Mouse (Mus musculus) CD4-positive, CD25-positive, alpha-beta regulatory T cell, adult 2 months (primary cell): ENCODE data around the gene Tbx10.
"Not testable (repeated sequence)": the region's sequence is repeated elsewhere in the genome, so short reads cannot be mapped to it uniquely, and the experiment has no call there.

Experiments used
- DNase-seq: peaks from one replicate; pipeline ENCODE4 v3.0.0-alpha.2; 2012; ENCODE audit warnings: low read depth, low spot score

The Tbx10 gene

DNA sequence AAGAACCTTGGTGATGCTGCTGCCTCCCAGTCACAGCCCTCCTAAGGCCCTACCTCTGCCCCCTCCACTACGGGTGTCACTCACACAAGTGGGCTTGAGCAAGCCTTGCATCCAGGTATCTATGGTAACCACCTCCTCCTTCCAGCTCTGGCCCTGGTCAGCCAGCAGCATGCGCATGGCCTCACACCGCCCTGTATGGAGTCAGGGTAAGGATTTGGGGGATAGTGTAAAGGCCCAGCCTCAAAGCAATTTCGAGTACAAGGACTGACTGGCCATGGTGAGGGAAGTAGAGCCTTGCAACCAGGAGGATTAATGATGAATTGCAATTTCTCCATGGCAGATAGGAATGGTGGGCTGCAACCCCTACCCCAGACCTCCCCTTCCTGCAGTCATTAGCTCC is 48.9 kb downstream of the Tbx10 start:
- not testable (repeated sequence) for DNase-seq

DNA sequence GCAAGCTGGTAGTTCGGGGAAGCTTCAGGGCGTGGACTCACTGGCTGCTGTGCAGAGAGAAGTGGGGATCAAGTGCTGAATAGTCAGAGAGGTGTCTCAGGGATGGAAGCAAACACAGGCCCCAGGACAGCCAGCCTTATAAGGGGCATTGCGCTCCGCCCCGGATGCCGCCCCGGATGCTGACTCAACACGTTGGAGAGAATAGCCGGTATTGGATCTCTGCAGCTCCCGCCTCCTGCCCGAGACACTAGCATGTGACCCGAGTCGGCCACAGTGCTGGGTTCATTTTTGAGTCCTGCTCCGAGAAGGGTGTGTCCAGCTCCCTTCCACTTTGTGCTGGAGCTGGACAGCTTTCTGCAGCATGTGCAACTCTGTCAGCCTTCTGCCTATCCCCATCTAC is 49.6 kb downstream of the Tbx10 start:
- DNase-seq: no peak

DNA sequence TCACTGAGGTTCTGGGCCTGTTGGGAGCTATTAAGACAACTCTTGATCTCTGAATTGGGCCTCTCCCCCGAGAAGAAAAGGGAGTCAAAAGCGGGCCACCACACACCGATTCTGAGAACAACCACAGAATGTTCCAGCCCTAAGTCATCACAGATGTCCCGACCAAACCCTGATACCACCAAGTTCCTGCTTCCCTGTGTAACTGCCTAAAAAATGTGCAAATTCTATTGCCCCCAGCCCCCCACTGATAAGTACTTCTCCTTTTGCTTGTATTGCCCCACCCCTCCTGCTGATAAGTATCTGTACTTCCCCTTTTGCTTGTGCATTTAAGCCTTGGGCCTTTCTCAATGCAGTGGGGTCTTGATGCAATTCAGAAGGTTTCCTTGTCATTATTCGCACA is 51.6 kb downstream of the Tbx10 start:
- not testable (repeated sequence) for DNase-seq

DNA sequence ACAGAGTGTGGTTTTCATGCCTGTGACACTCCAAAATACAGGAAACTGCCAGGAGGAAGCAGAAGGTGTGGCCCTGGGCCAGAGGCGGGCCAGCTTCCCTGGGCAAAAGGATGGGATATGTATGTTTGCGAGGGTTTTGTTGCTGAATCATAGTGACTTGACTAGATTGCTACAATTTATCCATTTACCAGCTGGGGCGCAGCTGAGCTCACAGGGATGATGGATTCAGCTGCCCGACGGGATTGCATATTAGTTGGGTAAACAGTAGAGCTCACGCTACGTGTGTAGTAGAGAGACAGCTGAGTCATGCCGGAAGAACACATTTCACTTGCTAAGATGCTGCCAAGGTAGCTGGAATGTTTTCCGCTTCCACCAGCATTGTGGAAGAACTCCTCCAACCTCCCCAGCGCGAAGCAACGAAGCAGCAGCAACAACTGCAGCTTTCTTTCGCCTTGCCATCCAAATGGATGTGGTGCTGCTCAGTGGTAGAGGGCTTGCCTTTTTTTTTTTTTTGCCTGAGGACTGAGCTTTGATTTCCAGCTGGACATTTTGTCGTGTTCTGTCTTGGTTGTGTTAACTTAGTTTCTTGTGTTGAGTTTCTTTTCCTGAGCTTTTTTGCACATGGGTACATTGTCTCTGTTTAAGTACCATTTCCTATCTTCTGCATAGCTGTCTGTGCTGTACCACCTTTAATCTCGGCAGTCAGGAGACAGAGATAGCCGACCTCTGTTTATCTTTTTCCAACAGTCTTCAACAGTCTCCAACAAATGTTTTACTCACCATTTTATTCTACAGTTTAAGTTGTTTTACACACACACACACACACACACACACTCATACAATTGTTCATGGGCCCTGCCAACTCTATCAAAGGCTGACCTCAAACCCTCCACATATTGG is 53.7 kb downstream of the Tbx10 start, which contains the start of gene Gstp2:
TSS of gene Gstp2 (minus strand) at position 58 of the 900 bp plus-strand sequence.
- DNase-seq: no peak

DNA sequence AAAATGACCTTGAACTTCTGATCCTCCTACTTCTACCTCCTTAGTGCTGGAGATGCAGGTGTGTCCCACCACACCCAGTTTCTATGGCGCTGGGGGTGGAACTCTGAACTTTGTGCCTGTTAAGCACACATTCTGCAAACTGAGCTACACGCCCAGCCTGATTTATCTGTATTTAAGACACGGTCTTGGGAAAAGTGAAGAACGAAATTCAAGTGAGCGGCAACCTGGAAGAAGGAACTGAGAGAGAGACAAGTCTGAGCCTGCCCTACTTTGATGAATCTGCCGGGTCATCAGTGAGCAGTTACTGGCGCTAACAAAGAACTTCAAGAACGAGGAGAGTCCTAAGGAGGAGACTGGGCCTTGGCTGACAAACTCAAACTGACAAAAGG is 54.3 kb downstream of the Tbx10 start:
- DNase-seq: no peak

DNA sequence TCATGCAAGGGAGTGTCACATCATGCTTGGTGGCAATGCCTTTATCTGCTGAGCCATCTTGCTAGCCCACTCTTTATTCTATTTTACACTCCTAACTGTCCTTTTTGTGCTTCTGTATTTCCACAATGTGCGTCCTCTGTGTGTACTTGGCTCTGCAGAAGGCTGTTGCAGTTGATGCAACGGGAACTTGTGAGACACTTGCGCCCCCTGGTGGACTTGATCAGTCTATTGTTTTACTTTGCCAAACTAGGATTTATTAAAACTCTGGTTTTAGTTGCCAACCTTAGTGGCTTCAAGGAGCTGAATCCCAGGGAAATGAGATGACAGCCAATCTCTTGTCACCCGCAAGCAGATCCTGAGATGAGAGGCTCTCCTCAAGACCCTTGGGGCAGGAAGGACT is 55.3 kb downstream of the Tbx10 start:
- DNase-seq: peak; percentile 94

DNA sequence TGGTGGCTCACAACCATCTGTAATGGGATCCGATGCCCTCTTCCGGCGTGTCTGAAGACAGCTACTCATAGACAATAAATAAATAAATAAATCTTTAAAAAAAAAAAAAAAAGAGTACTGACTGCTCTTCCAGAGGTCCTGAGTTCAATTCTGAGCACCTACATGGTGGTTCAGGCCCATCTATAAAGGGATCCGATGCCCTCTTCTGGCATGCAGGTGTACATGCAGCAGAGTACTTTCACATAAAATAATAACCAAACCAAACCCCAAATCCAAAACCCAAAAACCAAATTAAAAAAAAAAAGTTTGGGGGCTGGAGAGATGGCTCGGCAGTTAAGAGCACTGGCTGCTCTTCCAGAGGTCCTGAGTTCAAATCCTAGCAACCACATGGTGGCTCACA is 56.5 kb downstream of the Tbx10 start:
- DNase-seq: not testable (repeated sequence)
